Mouse (Mus musculus) limb, embryonic 12.5 days (tissue): Measurements from ENCODE around the gene Lax1. TPM values are rescaled to one million over a fixed set of nuclear protein-coding genes. Genes with fewer than 3 reads are reported as not detected.

Source experiments
- ATAC-seq: fragments of 200-750 bp; cut with Nextera tagmentation; 2 replicates; pipeline ENCODE4 v1.8.0; 2017; ENCODE audit warnings: low read depth, moderate TSS enrichment; ENCODE audit not compliant: insufficient number of reproducible peaks, insufficient read depth, low FRiP score, low TSS enrichment
- H3K27ac ChIP-seq: fragments of 300-500 bp; sonication (generic); 2 replicates; pipeline ENCODE4 v1.5.1; 2016; ENCODE audit warnings: mild to moderate bottlenecking, moderate library complexity
- H3K27me3 ChIP-seq: fragments of 300-500 bp; sonication (generic); 2 replicates; pipeline ENCODE4 v1.6.1; 2016; ENCODE audit warnings: mild to moderate bottlenecking, moderate library complexity
- H3K36me3 ChIP-seq: fragments of 300-500 bp; sonication (generic); 2 replicates; pipeline ENCODE4 v1.6.1; 2016; ENCODE audit warnings: mild to moderate bottlenecking, moderate library complexity
- H3K4me1 ChIP-seq: fragments of 300-500 bp; sonication (generic); replicated peaks from 2 replicates; pipeline ENCODE4 v1.6.1; 2016
- H3K4me2 ChIP-seq: fragments of 300-500 bp; sonication (generic); 2 replicates; pipeline ENCODE4 v1.6.1; 2016; ENCODE audit warnings: mild to moderate bottlenecking, moderate library complexity
- H3K4me3 ChIP-seq: fragments of 300-500 bp; sonication (generic); replicated peaks from 2 replicates; pipeline ENCODE4 v1.5.1; 2016; ENCODE audit warnings: mild to moderate bottlenecking
- H3K9ac ChIP-seq: fragments of 300-500 bp; sonication (generic); replicated peaks from 2 replicates; pipeline ENCODE4 v1.6.1; 2016; ENCODE audit warnings: mild to moderate bottlenecking, moderate library complexity
- H3K9me3 ChIP-seq: fragments of 300-500 bp; sonication (generic); 2 replicates; pipeline ENCODE4 v1.6.1; 2016; ENCODE audit warnings: mild to moderate bottlenecking, moderate library complexity
- WGBS: fragments of 180-500 bp; shearing (Covaris S2); methylation state at CpG from one replicate; pipeline ENCODE4 v1.1.7; 2016; 5-methylcytosine and 5-hydroxymethylcytosine counted together
- polyA plus RNA-seq: library from polyadenylated mRNA; unstranded; fragments of >200 nt; fragmentation: Nextera tagmentation; extraction: Ambion mirVana; gene quantifications from 2 replicates; pipeline ENCODE4 v1.2.1, GENCODE M21; 2016

Lax1 gene
- polyA plus RNA-seq, 1 experiment from 2014 or later, result 1.1 TPM

DNA sequence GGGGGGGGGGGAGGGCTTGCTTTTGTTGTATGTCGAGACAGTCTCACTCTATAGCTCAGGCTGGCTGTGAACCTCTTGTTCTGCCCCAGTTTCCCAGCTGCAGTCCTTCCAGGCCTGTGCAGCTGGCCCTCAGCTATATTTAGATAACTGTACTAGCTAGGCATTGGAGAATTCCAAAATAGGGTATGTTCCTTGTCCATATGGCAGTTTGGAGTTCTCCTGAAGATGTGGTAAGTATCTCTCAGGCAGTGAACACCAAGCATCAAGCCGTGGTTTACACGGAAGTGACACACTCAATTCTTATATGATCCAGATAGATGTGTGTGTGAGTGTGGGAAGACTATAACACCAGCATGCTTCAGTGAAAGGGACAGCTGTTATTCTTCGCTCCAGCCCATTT lies 26.5 kb downstream of the Lax1 start:
- no peak overlapping the region for H3K27ac ChIP-seq
- H3K4me1 ChIP-seq, result peaks cover 17% of the 10 kb centered on the region
- H3K36me3 ChIP-seq, result peaks cover 10% of the 10 kb centered on the region
- no peak overlapping the region for H3K9ac ChIP-seq
- no peak for ATAC-seq
- no peaks in the 10 kb centered on the region for H3K27me3 ChIP-seq
- no peak overlapping the region for H3K4me3 ChIP-seq
- H3K4me2 ChIP-seq, result no peak overlapping the region
- WGBS, result 84% methylated on average over 4 of the region's 4 CpGs
- no peaks in the 10 kb centered on the region for H3K9me3 ChIP-seq

DNA sequence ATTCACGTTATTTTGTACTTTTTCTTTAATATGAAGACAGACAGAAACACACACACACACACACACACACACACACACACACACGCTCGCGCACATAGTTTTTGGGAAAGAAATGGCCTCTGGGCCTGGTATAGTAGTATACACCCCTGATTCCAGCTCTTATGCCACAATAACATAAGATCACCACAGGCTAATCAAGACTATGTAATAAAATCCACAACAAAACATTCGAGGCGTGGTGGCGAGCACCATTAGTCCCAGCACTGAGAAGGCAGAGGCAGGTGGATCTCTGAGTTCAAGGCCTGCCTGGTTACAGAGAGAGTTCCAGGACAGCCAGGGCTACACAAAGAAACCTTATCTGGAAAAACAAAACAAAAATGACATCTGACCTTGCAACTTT lies 27.0 kb downstream of the Lax1 start:
- H3K9ac ChIP-seq, result no peak overlapping the region
- H3K4me3 ChIP-seq, result no peak overlapping the region
- H3K4me1 ChIP-seq, result peaks cover 21% of the 10 kb centered on the region
- ATAC-seq, result no peak
- H3K36me3 ChIP-seq, result peaks cover 15% of the 10 kb centered on the region
- H3K9me3 ChIP-seq, result no peaks in the 10 kb centered on the region
- 95% methylated on average over 7 of the region's 7 CpGs for WGBS
- no peak overlapping the region for H3K27ac ChIP-seq
- H3K27me3 ChIP-seq, result no peaks in the 10 kb centered on the region
- no peak overlapping the region for H3K4me2 ChIP-seq

DNA sequence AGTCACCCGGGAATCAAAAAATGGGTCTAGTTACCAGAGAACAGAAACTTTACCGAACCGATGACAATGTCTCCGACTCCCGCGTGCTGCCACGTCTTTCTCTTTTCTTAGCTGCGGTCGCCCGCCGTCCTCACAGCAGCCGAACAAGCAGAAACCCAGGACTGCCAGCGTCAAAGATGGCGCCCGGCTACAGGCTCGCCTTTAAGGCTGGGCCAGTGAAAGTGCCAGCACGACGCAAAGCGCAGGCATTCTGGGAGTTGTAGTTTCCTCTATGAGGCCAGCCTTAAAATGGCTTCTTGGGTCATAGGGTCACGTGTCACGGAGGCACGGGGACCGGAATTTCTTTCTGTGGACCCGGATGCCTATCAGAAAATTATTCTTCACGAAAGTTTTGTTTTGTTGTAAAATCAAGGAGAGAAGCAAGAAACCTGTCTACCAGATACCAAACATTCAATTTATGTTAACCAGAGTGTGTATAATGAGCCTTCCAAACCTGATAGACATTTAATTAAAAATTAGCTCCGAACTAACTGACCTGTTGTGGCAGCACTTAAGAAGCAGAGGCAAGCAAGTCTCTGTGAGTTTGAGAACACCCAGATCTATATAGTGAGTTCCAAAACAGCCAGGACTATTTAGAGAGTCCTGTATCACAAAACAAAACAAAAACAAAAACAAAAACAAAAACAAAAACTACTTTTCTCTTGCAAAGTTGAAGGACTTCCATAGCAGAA lies 28.5 kb downstream of the Lax1 start, which contains the start of gene Gm38394:
Gene Gm38394 (minus strand): TSS at position 116 of the 731 bp plus-strand sequence.
- no peaks in the 10 kb centered on the region for H3K9me3 ChIP-seq
- peak; percentile 97 for ATAC-seq
- WGBS, result 3% methylated on average over 26 of the region's 26 CpGs

DNA sequence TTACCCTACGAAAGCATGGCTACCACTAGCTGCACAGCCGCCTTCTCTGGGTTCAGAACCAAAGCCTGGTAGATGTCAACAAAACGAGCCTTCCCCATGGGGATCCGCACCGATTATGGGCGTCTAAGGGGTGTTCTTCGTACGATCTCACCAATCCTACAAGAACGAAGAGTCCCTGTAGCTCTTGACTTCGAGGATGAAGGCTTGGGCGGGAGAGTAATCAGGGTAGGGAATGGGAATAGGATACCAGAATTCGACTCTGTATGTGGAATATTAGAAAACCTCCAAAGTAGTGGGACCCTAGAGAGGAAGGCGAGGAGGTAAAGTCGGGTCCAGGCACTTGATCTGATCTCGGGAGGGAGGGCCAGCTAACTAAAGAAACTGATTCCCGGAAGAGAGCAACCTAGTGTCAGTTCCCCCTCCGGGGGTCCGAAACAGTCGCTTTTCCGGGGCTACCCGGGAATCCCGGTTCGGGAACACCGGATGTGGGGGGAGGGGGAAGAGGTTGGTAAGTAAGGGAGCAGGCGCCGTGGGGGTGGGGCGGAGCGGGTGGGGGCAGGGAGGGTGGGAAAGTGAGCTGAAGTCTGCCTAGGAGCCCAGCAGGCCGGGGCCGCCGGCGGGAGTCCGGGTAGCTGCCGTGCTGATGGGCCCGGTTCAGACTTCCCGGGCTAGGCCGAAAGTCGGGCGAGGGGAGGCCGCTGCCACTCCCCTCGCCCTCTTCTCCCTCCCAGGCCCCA lies 29.3 kb downstream of the Lax1 start, which contains the start of gene Zbed6:
Gene Zbed6 (minus strand): TSS at position 420 of the 737 bp plus-strand sequence.
- under 1% methylated on average over 41 of the region's 41 CpGs for WGBS
- Histone ChIP-seq H3K27me3 (no peaks in the 10 kb centered on the region), H3K36me3 (peaks cover 23% of the 10 kb centered on the region), H3K4me3 (peak within 1 kb of the TSS; percentile 81), H3K4me2 (peak within 1 kb of the TSS; percentile 79), H3K9me3 (no peaks in the 10 kb centered on the region), H3K9ac (peak within 1 kb of the TSS; percentile 90), H3K27ac (peak within 1 kb of the TSS; percentile 94), H3K4me1 (peaks cover 40% of the 10 kb centered on the region)
- peak; percentile 81 for ATAC-seq

More for the DNA sequence above, 28.5 kb downstream of the Lax1 start, which contains the start of gene Gm38394:
- Histone ChIP-seq H3K9ac (peak within 1 kb of the TSS; percentile 90), H3K4me2 (peak within 1 kb of the TSS; percentile 79), H3K36me3 (peaks cover 23% of the 10 kb centered on the region), H3K4me3 (peak within 1 kb of the TSS; percentile 81), H3K4me1 (peaks cover 36% of the 10 kb centered on the region), H3K27ac (peak within 1 kb of the TSS; percentile 94), H3K27me3 (no peaks in the 10 kb centered on the region)

DNA sequence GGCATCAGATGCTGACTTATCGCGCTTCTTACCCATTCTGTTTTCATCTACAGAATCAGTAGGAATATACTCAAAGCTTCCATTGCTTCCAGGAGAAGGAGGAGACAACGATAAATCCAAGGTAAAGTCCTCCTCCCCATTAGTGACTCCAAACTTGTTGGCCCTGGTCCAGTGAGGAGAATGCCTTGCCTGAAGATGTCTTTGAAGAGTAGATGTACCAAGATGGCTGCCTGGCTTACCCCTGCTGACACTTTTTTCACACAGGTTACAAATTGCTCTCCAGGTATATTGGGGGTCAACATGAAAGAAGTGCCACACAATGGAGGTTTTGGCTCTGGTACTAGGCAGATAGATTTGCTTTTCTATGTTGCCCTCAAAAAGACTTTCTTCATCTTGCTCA lies 31.0 kb downstream of the Lax1 start:
- Histone ChIP-seq H3K27me3 (no peaks in the 10 kb centered on the region), H3K4me1 (peaks cover 40% of the 10 kb centered on the region), H3K36me3 (peaks cover 28% of the 10 kb centered on the region), H3K9ac (no peak overlapping the region), H3K27ac (no peak overlapping the region), H3K9me3 (no peaks in the 10 kb centered on the region), H3K4me3 (no peak overlapping the region), H3K4me2 (peak overlapping the region; percentile 79)
- ATAC-seq, result no peak
- WGBS, result 91% methylated on average over 3 of the region's 3 CpGs

DNA sequence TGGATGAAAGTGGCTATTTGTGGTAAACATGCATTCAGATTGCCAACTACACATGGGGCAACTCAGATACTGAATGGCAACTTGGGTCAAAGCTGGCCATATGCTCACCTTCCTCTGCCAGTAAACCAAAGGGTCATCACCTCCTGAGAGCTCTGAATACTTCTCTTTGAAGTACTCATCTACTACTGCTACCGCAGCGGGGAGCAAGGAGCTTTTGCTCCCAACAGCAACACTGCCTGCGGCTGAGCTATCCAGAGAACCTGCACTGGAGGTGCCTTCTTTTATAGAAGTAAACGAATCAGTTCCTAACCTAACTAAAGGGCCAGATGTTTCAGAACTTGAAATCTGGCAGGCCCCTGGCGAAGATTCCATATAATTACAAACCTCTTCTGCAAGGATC lies 33.1 kb downstream of the Lax1 start:
- peaks cover 40% of the 10 kb centered on the region for H3K4me1 ChIP-seq
- 0 out of 2 replicates have a peak overlapping the region, but pooled peaks have one; percentile 12 for H3K9ac ChIP-seq
- ATAC-seq, result no peak
- no peak overlapping the region for H3K27ac ChIP-seq
- no peak overlapping the region for H3K4me3 ChIP-seq
- H3K36me3 ChIP-seq, result peaks cover 43% of the 10 kb centered on the region
- WGBS, result 29% methylated on average over 5 of the region's 5 CpGs
- H3K4me2 ChIP-seq, result peak overlapping the region; percentile 22; the same call in 1 of the 2 replicates
- no peaks in the 10 kb centered on the region for H3K9me3 ChIP-seq
- H3K27me3 ChIP-seq, result no peaks in the 10 kb centered on the region

DNA sequence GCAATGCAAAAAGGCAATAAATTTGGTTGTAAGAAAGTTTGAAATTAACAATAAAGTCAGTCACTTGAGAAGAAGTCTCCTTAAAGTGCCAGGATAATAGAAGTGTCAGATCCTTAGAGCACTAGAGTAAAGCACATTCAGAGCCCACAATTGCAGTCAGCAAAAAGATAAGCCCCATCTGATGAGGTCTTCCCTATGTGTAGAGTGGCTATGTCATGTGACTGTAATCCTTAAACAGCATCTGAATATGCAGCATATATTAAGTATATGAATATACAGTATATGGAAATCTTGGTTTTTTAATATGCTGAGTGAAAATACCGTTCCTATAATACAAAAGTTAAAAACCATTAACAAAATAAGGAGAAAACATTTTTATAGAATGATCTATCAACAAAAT lies 36.9 kb downstream of the Lax1 start:
- Histone ChIP-seq H3K4me2 (no peak overlapping the region), H3K9ac (no peak overlapping the region), H3K4me3 (no peak overlapping the region), H3K4me1 (peaks cover 19% of the 10 kb centered on the region), H3K9me3 (no peaks in the 10 kb centered on the region), H3K27ac (no peak overlapping the region), H3K27me3 (no peaks in the 10 kb centered on the region), H3K36me3 (peaks cover 49% of the 10 kb centered on the region)
- no peak for ATAC-seq
- WGBS, result 98% methylated on average over 1 of the region's 1 CpGs

DNA sequence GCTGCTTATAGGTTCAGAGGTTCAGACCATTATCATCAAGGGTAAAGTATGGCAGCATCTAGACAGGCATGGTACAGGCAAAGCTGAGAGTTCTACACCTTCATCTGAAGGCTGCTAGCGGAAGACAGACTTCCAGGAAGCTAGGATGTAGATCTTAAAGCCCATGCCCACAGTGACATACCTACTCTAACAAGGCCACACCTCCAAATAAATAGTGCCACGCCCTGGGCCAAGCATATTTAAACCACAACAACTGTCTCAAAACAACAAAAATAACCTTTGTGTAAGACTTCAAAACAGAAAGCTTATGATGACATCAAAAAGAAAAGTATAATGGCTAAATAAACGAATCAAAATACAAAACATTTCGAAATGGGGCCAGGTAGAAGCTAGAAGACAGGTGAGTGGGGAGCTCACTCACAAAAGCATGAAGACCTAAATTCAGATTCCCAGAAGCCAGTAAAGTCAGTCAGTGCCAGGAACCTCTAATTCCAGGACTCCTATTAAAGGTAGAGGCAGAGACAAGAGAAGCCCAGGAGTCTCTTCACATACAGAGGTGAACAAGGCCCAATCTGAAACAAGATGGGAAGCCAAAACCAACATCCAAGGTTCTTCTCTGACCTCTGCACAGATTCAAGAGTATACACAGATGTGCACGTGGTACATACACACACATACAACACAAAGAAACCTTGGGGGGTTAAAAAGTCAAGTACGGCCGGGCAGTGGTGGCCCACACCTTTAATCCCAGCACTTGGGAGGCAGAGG lies 39.4 kb downstream of the Lax1 start:
- WGBS, result 96% methylated on average over 7 of the region's 7 CpGs

DNA sequence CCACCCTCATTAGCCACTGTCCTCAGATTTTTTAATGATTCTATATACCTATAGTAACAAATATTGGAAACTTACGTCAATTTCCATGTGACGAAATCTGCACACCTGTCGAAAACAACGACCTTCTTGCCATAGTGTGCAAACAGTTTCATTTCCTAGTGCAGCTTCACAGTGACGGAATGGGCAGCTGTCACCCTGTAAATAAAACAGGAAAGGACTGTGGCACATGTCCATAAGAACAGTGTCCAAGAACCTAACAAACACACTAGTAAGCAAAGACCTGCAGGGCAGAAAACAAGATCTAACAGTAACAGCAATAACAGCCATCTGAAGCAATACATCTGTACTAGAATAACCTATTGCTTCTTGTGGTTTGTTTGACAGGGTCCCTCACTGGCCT lies 44.3 kb downstream of the Lax1 start:
- H3K9ac ChIP-seq, result no peak overlapping the region
- H3K4me1 ChIP-seq, result no peaks in the 10 kb centered on the region
- no peak overlapping the region for H3K4me3 ChIP-seq
- no peak overlapping the region for H3K4me2 ChIP-seq
- H3K36me3 ChIP-seq, result peaks cover 80% of the 10 kb centered on the region
- ATAC-seq, result no peak
- H3K9me3 ChIP-seq, result no peaks in the 10 kb centered on the region
- H3K27me3 ChIP-seq, result no peaks in the 10 kb centered on the region
- no peak overlapping the region for H3K27ac ChIP-seq
- WGBS, result 88% methylated on average over 5 of the region's 5 CpGs

More for the DNA sequence above, 39.4 kb downstream of the Lax1 start:
- H3K4me1 ChIP-seq, result no peaks in the 10 kb centered on the region
- no peak overlapping the region for H3K4me3 ChIP-seq
- H3K27me3 ChIP-seq, result no peaks in the 10 kb centered on the region
- no peak overlapping the region for H3K9ac ChIP-seq
- no peaks in the 10 kb centered on the region for H3K9me3 ChIP-seq
- no peak overlapping the region for H3K4me2 ChIP-seq
- peaks cover 62% of the 10 kb centered on the region for H3K36me3 ChIP-seq
- ATAC-seq, result no peak
- no peak overlapping the region for H3K27ac ChIP-seq

DNA sequence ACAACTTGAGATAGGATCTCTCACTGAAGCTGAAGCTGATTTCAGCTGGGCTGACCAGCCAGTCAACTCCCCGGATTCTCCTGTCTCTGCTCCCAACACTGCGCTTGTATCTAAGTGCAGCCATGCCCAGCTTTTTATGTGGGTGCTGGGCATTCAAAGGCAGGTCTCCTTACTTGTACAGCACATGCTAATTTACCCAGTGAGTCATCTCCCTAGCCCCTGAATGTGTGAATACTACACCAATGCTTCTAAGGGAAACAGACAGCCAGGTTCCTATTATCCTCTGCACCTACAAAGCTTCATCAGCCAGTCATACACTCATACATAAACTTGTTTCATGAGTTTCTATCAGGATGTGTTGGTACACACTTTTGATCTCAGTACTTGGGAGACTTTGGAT lies 48.7 kb downstream of the Lax1 start:
- Histone ChIP-seq H3K9me3 (no peaks in the 10 kb centered on the region), H3K4me3 (no peak overlapping the region), H3K36me3 (peaks cover 97% of the 10 kb centered on the region), H3K4me1 (no peaks in the 10 kb centered on the region), H3K27ac (no peak overlapping the region), H3K9ac (no peak overlapping the region), H3K27me3 (no peaks in the 10 kb centered on the region), H3K4me2 (no peak overlapping the region)
- 95% methylated on average over 2 of the region's 2 CpGs for WGBS
- no peak for ATAC-seq

DNA sequence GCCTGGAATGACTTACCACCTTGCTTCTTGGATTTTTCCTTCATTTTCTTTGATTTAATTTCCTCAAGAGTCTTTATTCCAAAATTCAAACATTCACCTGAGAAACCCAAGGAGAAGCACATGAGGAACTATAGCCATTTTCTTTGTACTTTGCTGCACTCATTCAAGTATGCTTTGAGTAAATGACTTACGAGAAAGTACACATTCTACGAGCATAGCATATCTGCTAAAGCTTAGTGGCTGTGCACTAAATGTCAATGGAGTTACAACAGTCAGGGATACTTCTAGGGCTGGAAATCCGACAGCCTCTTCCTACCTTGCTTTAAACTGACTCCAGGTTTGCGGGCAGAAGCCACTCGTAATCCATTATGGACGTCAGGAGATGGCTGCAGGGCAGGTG lies 51.4 kb downstream of the Lax1 start:
- no peaks in the 10 kb centered on the region for H3K4me1 ChIP-seq
- peaks cover 98% of the 10 kb centered on the region for H3K36me3 ChIP-seq
- H3K4me2 ChIP-seq, result no peak overlapping the region
- no peak for ATAC-seq
- H3K27ac ChIP-seq, result no peak overlapping the region
- H3K9me3 ChIP-seq, result no peaks in the 10 kb centered on the region
- no peak overlapping the region for H3K4me3 ChIP-seq
- no peaks in the 10 kb centered on the region for H3K27me3 ChIP-seq
- H3K9ac ChIP-seq, result no peak overlapping the region
- 90% methylated on average over 6 of the region's 6 CpGs for WGBS
